Comparison of ENCODE assay signal across 29 mouse cellular contexts in genomic region chr2:170534803-170535174, GRCm38 (mm10). TPM values are rescaled to one million over a fixed set of nuclear protein-coding genes. Genes with fewer than 3 reads are reported as not detected.
"Had no signal": no experiment of that assay in that cellular context is flagged by ENCODE, and none has a peak within 500 bp of the region (broad histone marks: within the 10 kb centered on the region; RNA-seq: fewer than 3 reads in every experiment).

No protein-coding gene starts in this region.

- H3K9ac ChIP-seq: heart, embryonic 12.5 days; hindbrain, embryonic 13.5 days; hindbrain, embryonic 15.5 days; kidney, embryonic 15.5 days; limb, embryonic 12.5 days had no signal

- H3K36me3 ChIP-seq: heart, embryonic 10.5 days; heart, embryonic 12.5 days; hindbrain, embryonic 13.5 days; hindbrain, embryonic 15.5 days; kidney, embryonic 15.5 days; limb, embryonic 10.5 days; limb, embryonic 12.5 days had no signal

- H3K4me3 ChIP-seq: gastrocnemius, adult 2 months; heart, embryonic 10.5 days; heart, embryonic 12.5 days; hindbrain, embryonic 13.5 days; hindbrain, embryonic 15.5 days; kidney, embryonic 15.5 days; layer of hippocampus, adult 2 months; left cerebral cortex, adult 2 months; limb, embryonic 10.5 days; limb, embryonic 12.5 days had no signal

- H3K4me2 ChIP-seq: heart, embryonic 12.5 days; hindbrain, embryonic 13.5 days; hindbrain, embryonic 15.5 days; kidney, embryonic 15.5 days; limb, embryonic 12.5 days; liver, embryonic 11.5 days had no signal

- ATAC-seq: hindbrain, postnatal 0 days; intestine, embryonic 16.5 days had no signal

- H3K27ac ChIP-seq: gastrocnemius, adult 2 months; heart, embryonic 10.5 days; hindbrain, embryonic 13.5 days; hindbrain, embryonic 15.5 days; hindbrain, postnatal 0 days; kidney, embryonic 15.5 days; kidney, postnatal 0 days; layer of hippocampus, adult 2 months; left cerebral cortex, adult 2 months; limb, embryonic 10.5 days; limb, embryonic 12.5 days had no signal

- H3K27me3 ChIP-seq: hindbrain, embryonic 13.5 days; hindbrain, embryonic 15.5 days; kidney, embryonic 15.5 days; limb, embryonic 12.5 days had no signal

- DNase-seq: gastrocnemius, adult 2 months; gastrocnemius, postnatal 10 days; gastrocnemius, postnatal 25 days; heart, adult 18-20 months; heart, postnatal 10 days; heart, postnatal 4 days; kidney, adult 11 months; kidney, adult 2 months; kidney, adult 9 months; kidney, postnatal 14 days; kidney, postnatal 36 days; liver had no signal

- H3K4me1 ChIP-seq: heart, embryonic 10.5 days; heart, embryonic 12.5 days; hindbrain, embryonic 13.5 days; kidney, embryonic 15.5 days had no signal

- H3K9me3 ChIP-seq: heart, embryonic 10.5 days; heart, embryonic 12.5 days; hindbrain, embryonic 13.5 days; hindbrain, embryonic 15.5 days; kidney, embryonic 15.5 days; limb, embryonic 10.5 days; limb, embryonic 12.5 days had no signal

RNA-seq across cellular contexts. Expression of gene Cyp24a1, which starts 37.8 kb away (rescaled TPM):
- polyA plus RNA-seq: heart, embryonic 10.5 days; heart, embryonic 12.5 days; heart, embryonic 14.5 days; heart, embryonic 16.5 days; hindbrain, embryonic 13.5 days; intestine, embryonic 14.5 days; intestine, embryonic 16.5 days; large intestine, adult 2 months; limb, embryonic 10.5 days; limb, embryonic 12.5 days; liver, embryonic 11.5 days had no signal
